Mouse (Mus musculus) hematopoietic stem cell, adult 5-6 weeks (primary cell): ENCODE measurements around the gene Cul9. TPM values are rescaled to one million over a fixed set of nuclear protein-coding genes. Genes with fewer than 3 reads are reported as not detected.

Experiments used
- ATAC-seq, 2 experiments: fragments of 125-278 bp in 1 of 2; replicated peaks in 1 of 2; 2 replicates each; pipeline ENCODE4 v1.8.0; 2016 to 2017; ENCODE audit warnings: inconsistent platforms in 2 of 2, mild to moderate bottlenecking in 2 of 2, moderate number of reproducible peaks in 2 of 2, low read depth in 1 of 2, moderate TSS enrichment in 1 of 2; ENCODE audit not compliant: low FRiP score in 2 of 2, poor library complexity in 2 of 2, severe bottlenecking in 2 of 2, insufficient read depth in 1 of 2, low TSS enrichment in 1 of 2
- total RNA-seq: library from RNA; stranded (forward); fragments of 172-1452, 232-1000 nt; gene quantifications from 2 replicates; pipeline ENCODE4 v1.2.3, GENCODE M21; 2017

Cul9 gene
- total RNA-seq, 1 experiment from 2014 or later = 32.9 TPM

GRCm38 (mm10) chr17:46555673-46556583 is 9.7 kb upstream of the Cul9 start, which contains the start of gene Srf:
Gene Srf (minus strand): TSS chr17:46556175.
- peak; percentile 94 to 95 for ATAC-seq

GRCm38 (mm10) chr17:46554977-46555672 is 8.9 kb upstream of the Cul9 start:
- no peak for ATAC-seq

- no peak for ATAC-seq
These were observed 8.4 kb upstream of the Cul9 start for GRCm38 (mm10) chr17:46554646-46554976.

- no peak for ATAC-seq
These were observed 7.7 kb upstream of the Cul9 start for GRCm38 (mm10) chr17:46553926-46554325.

- no peak for ATAC-seq
These were observed 7.3 kb upstream of the Cul9 start for GRCm38 (mm10) chr17:46553469-46553868.

GRCm38 (mm10) chr17:46552841-46553423 is 6.7 kb upstream of the Cul9 start:
- ATAC-seq = peak; percentile 60

GRCm38 (mm10) chr17:46552151-46552550 is 6.0 kb upstream of the Cul9 start:
- ATAC-seq = no peak

GRCm38 (mm10) chr17:46551369-46551768 is 5.2 kb upstream of the Cul9 start:
- ATAC-seq = no peak

- ATAC-seq = no peak
These were observed 4.7 kb upstream of the Cul9 start for GRCm38 (mm10) chr17:46550904-46551303.

- ATAC-seq = no peak
These were observed 3.5 kb upstream of the Cul9 start for GRCm38 (mm10) chr17:46549642-46550041.

GRCm38 (mm10) chr17:46549193-46549592 is 3.0 kb upstream of the Cul9 start:
- 0 out of 4 replicates have a peak, but pooled peaks have one; percentile 34 to 42 for ATAC-seq

GRCm38 (mm10) chr17:46548741-46549140 is 2.6 kb upstream of the Cul9 start:
- ATAC-seq = no peak

- ATAC-seq = no peak
These were observed 1.7 kb upstream of the Cul9 start for GRCm38 (mm10) chr17:46547923-46548322.

GRCm38 (mm10) chr17:46546995-46547394 is 807 bp upstream of the Cul9 start:
- no peak for ATAC-seq

- ATAC-seq = no peak
These were observed 403 bp upstream of the Cul9 start for GRCm38 (mm10) chr17:46546591-46546990.

- no peak for ATAC-seq
These were observed 2.5 kb downstream of the Cul9 start for GRCm38 (mm10) chr17:46543661-46544060.

- peak; percentile 55 to 58; a peak in 3 of 4 replicates for ATAC-seq
These were observed 20.4 kb downstream of the Cul9 start for GRCm38 (mm10) chr17:46525579-46526307.
